ENCODE assay signal across 26 mouse cellular contexts in the genomic region with DNA sequence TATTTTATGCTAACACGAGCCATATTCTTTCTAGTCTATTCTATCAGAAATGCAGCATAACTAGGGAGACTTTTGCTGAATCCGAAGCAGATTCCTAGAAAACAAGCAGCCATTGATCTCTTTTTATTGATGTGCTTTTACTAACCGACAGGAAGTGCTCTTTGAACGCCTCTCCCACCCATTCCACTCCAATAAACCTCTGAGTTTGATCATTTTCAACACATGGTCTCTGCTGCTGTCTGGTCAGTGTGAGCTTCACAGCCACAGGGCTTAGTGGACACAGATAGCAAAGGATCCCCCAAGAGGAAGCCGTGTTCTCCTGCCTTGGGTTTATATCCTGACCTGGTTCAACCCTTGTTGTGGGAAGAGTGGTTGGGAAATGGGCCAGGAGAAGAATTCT.
DNase-seq lines count a peak whose midpoint lies in the region; ATAC-seq and TF ChIP-seq lines count a peak whose summit lies in the region.
"Had no signal": no experiment of that assay in that cellular context is flagged by ENCODE, and none has a peak within 500 bp of the region (broad histone marks: within the 10 kb centered on the region; RNA-seq: fewer than 3 reads in every experiment).

No protein-coding gene starts in this region.

- H3K36me3 ChIP-seq in liver, postnatal 0 days (replicated peaks; ENCODE audit: insufficient read depth, low read length), result no peaks in the 10 kb centered on the region
- H3K36me3 ChIP-seq: embryonic facial prominence, embryonic 13.5 days; embryonic facial prominence, embryonic 15.5 days; forebrain, embryonic 10.5 days; forebrain, embryonic 12.5 days; G1E had no signal

- H3K27ac ChIP-seq in liver, postnatal 0 days (ENCODE audit: low read depth), result peak overlapping the region; percentile 92
- H3K27ac ChIP-seq: embryonic facial prominence, embryonic 13.5 days; embryonic facial prominence, embryonic 15.5 days; forebrain, embryonic 10.5 days; forebrain, embryonic 12.5 days had no signal

- H3K4me3 ChIP-seq in liver, postnatal 0 days (ENCODE audit: low read depth, low read length), result no peak overlapping the region
- H3K4me3 ChIP-seq: embryonic facial prominence, embryonic 13.5 days; embryonic facial prominence, embryonic 15.5 days; erythroblast, embryonic 14.5 days; forebrain, embryonic 10.5 days; forebrain, embryonic 12.5 days had no signal

- DNase-seq in cerebellum, postnatal 10 days, result peak; percentile 5 to 14
- DNase-seq in cerebellum, postnatal 25 days, result no peak
- peak; percentile 26 for DNase-seq in liver, postnatal 0 days
- DNase-seq in liver, result no peak
- peak; percentile 86 for DNase-seq in retina, postnatal 1 day
- no peak for DNase-seq in neural tube, embryonic 10.5 days (ENCODE audit: extremely low spot score, low spot score)
- DNase-seq: adrenal gland, adult 2 months; adrenal gland, postnatal 10 days; adrenal gland, postnatal 25 days; B cell, adult 2 months; cerebellum, adult 11 months; cerebellum, adult 18-20 months; cerebellum, adult 8-10 months; cerebellum, adult 9-11 months; cerebellum, postnatal 36 days; embryo, embryonic 11 days had no signal

- H3K27me3 ChIP-seq in liver, postnatal 0 days (ENCODE audit: insufficient read depth, low read length), result no peaks in the 10 kb centered on the region
- H3K27me3 ChIP-seq: CH12.LX; embryonic facial prominence, embryonic 13.5 days; embryonic facial prominence, embryonic 15.5 days had no signal

- ATAC-seq in liver, postnatal 0 days, result peak; percentile 62
- ATAC-seq: CD4-positive, CD25-positive, alpha-beta regulatory T cell, adult 4 months; forebrain, embryonic 14.5 days; forebrain, embryonic 16.5 days had no signal

- no peak overlapping the region for H3K9ac ChIP-seq in liver, postnatal 0 days (replicated peaks)
- H3K9ac ChIP-seq: embryonic facial prominence, embryonic 13.5 days; embryonic facial prominence, embryonic 15.5 days; forebrain, embryonic 12.5 days had no signal

- TF ChIP-seq EP300 in liver, postnatal 0 days (IDR thresholded peaks at IDR 0.05; ENCODE audit: low read depth), result no peak

- TF ChIP-seq CTCF in liver, postnatal 0 days (IDR thresholded peaks at IDR 0.05; ENCODE audit: low read depth), result no peak

- 41% methylated on average over 5 of the region's 5 CpGs for WGBS in liver, postnatal 0 days (ENCODE audit: insufficient replicate concordance)

- H3K9me3 ChIP-seq in liver, postnatal 0 days (ENCODE audit: low read length), result no peaks in the 10 kb centered on the region
- H3K9me3 ChIP-seq: embryonic facial prominence, embryonic 13.5 days; embryonic facial prominence, embryonic 15.5 days; forebrain, embryonic 10.5 days; forebrain, embryonic 12.5 days had no signal

- no peak overlapping the region for H3K4me2 ChIP-seq in liver, postnatal 0 days (ENCODE audit: low read depth, low read length)
- H3K4me2 ChIP-seq: embryonic facial prominence, embryonic 13.5 days; embryonic facial prominence, embryonic 15.5 days; forebrain, embryonic 12.5 days had no signal

- peaks cover 11% of the 10 kb centered on the region for H3K4me1 ChIP-seq in liver, postnatal 0 days (ENCODE audit: insufficient read depth)
- H3K4me1 ChIP-seq: embryonic facial prominence, embryonic 15.5 days had no signal

Comparison
In these comparisons a context has a peak if more than half of its experiments do, and no peak if none do; other contexts are left out.
1. DNase-seq: peak in cerebellum, postnatal 10 days (2 of 2), liver, postnatal 0 days (single experiment) and retina, postnatal 1 day (single experiment); none in cerebellum, postnatal 25 days (0 of 2), liver (single experiment) and neural tube, embryonic 10.5 days (single experiment).